Mouse (Mus musculus): Measurements from ENCODE around the gene Dicer1.

GRCm38 (mm10) chr12:104672976-104673375 is 78.8 kb downstream of the Dicer1 start:
- TF ChIP-seq POLR2A (IDR thresholded peaks at IDR 0.05; ENCODE audit: low read depth, low read length) = no peak
- TF ChIP-seq CTCF (IDR thresholded peaks at IDR 0.05; ENCODE audit: extremely low read depth, insufficient read length, insufficient replicate concordance, low read depth, low read length) = no peak
